Mouse (Mus musculus): Measurements from ENCODE around the gene Irgc1. TPM values are rescaled to one million over a fixed set of nuclear protein-coding genes. Genes with fewer than 3 reads are reported as not detected.

Gene Irgc1
- total RNA-seq (2021): not detected
- 0.67 and 0.88 TPM in 2 replicates for polyA plus RNA-seq (2012; rRNA removed)
- long read RNA-seq: 0 reads

- no peaks in the 10 kb centered on the region for H3K27me3 ChIP-seq (ENCODE audit: control insufficient read depth, insufficient read depth, low read length)
- no peaks in the 10 kb centered on the region for H3K79me2 ChIP-seq (replicated peaks; ENCODE audit: control insufficient read depth, insufficient read depth, low read length)
- 51% methylated on average over 9 of the region's 9 CpGs for WGBS
- intact Hi-C loops (cut with DNase I): no loop called here
- H3K4me3 ChIP-seq: no peak within 1 kb of the TSS
- no peak within 1 kb of the TSS for H3K9ac ChIP-seq (ENCODE audit: low read depth, low read length)
- peaks cover 6% of the 10 kb centered on the region for H3K4me1 ChIP-seq (ENCODE audit: control insufficient read depth, insufficient read depth, low read length)
- H3K36me3 ChIP-seq (ENCODE audit: control insufficient read depth, insufficient read depth, low read length): no peaks in the 10 kb centered on the region
- TF ChIP-seq EP300 (IDR thresholded peaks at IDR 0.05; ENCODE audit: insufficient read depth, low read depth, low read length): no peak
- no peak for TF ChIP-seq CTCF (IDR thresholded peaks at IDR 0.05)
- TF ChIP-seq POLR2A (IDR thresholded peaks at IDR 0.05; ENCODE audit: insufficient read depth, low read depth, low read length): no peak
- no peak within 1 kb of the TSS for H3K27ac ChIP-seq
- no peak for DNase-seq
These were observed at the start of gene Irgc1 for GRCm38 (mm10) chr7:24451855-24452311. TSS of gene Irgc1 (minus strand) at chr7:24452297.

GRCm38 (mm10) chr7:24501492-24501891 lies 49.4 kb upstream of the Irgc1 start:
- Histone ChIP-seq H3K9ac (ENCODE audit: low read depth, low read length) (no peak overlapping the region), H3K27me3 (ENCODE audit: control insufficient read depth, insufficient read depth, low read length) (peaks cover 8% of the 10 kb centered on the region), H3K27ac (no peak overlapping the region), H3K36me3 (ENCODE audit: control insufficient read depth, insufficient read depth, low read length) (no peaks in the 10 kb centered on the region), H3K4me1 (ENCODE audit: control insufficient read depth, insufficient read depth, low read length) (no peaks in the 10 kb centered on the region), H3K79me2 (replicated peaks; ENCODE audit: control insufficient read depth, insufficient read depth, low read length) (no peaks in the 10 kb centered on the region), H3K4me3 (no peak overlapping the region)
- WGBS: 40% methylated on average over 21 of the region's 21 CpGs
- DNase-seq: no peak
- intact Hi-C loops (cut with DNase I): no loop called here
- TF ChIP-seq POLR2A (IDR thresholded peaks at IDR 0.05; ENCODE audit: insufficient read depth, low read depth, low read length) (no peak), EP300 (IDR thresholded peaks at IDR 0.05; ENCODE audit: insufficient read depth, low read depth, low read length) (no peak), CTCF (IDR thresholded peaks at IDR 0.05) (peak; percentile 53)

GRCm38 (mm10) chr7:24500929-24501328 lies 48.8 kb upstream of the Irgc1 start:
- Histone ChIP-seq H3K4me3 (no peak overlapping the region), H3K27ac (no peak overlapping the region), H3K27me3 (ENCODE audit: control insufficient read depth, insufficient read depth, low read length) (peaks cover 8% of the 10 kb centered on the region), H3K36me3 (ENCODE audit: control insufficient read depth, insufficient read depth, low read length) (no peaks in the 10 kb centered on the region), H3K9ac (ENCODE audit: low read depth, low read length) (no peak overlapping the region), H3K79me2 (replicated peaks; ENCODE audit: control insufficient read depth, insufficient read depth, low read length) (no peaks in the 10 kb centered on the region), H3K4me1 (ENCODE audit: control insufficient read depth, insufficient read depth, low read length) (no peaks in the 10 kb centered on the region)
- DNase-seq: no peak
- WGBS: 26% methylated on average over 7 of the region's 7 CpGs
- intact Hi-C loops (cut with DNase I): no loop called here
- TF ChIP-seq EP300 (IDR thresholded peaks at IDR 0.05; ENCODE audit: insufficient read depth, low read depth, low read length) (no peak), POLR2A (IDR thresholded peaks at IDR 0.05; ENCODE audit: insufficient read depth, low read depth, low read length) (no peak), CTCF (IDR thresholded peaks at IDR 0.05) (peak; percentile 59)

DNA sequence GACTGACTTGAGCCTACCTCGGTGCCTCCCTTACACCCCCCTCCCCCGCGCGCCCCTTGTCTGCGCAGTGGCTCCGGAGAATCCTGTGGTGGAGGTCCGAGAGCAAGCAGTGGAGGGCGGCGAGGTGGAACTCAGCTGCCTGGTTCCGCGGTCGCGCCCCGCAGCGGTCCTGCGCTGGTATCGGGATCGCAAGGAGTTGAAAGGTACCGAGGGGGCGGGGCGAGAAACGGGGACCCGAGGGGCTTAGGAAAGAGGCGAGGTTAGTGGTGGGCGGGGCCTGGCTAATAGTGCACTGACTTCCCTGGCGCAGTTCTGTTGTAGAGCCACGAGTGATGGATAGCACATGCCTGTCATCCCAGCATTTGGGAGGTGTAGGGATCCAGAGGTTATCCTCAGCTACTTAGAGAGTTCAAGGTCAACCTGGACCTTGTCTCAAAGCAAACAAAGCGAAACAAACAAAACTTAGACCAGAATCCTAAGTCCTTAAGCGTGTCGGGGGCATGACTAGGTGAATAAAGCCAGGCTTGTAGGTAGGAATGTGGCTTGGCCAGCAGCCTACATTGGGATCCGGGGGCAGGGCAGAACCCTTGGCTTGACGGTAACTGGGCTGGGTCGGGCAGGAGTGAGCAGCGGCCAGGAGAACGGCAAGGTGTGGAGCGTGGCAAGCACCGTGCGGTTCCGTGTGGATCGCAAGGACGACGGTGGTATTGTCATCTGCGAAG lies 47.9 kb upstream of the Irgc1 start:
- 11% methylated on average over 43 of the region's 43 CpGs for WGBS
- TF ChIP-seq CTCF (IDR thresholded peaks at IDR 0.05) (no peak), EP300 (IDR thresholded peaks at IDR 0.05; ENCODE audit: insufficient read depth, low read depth, low read length) (no peak), POLR2A (IDR thresholded peaks at IDR 0.05; ENCODE audit: insufficient read depth, low read depth, low read length) (no peak)
- no peaks in the 10 kb centered on the region for H3K36me3 ChIP-seq (ENCODE audit: control insufficient read depth, insufficient read depth, low read length)
- H3K4me3 ChIP-seq: no peak overlapping the region
- H3K27me3 ChIP-seq (ENCODE audit: control insufficient read depth, insufficient read depth, low read length): peaks cover 8% of the 10 kb centered on the region
- no peaks in the 10 kb centered on the region for H3K4me1 ChIP-seq (ENCODE audit: control insufficient read depth, insufficient read depth, low read length)
- intact Hi-C loops (cut with DNase I): no loop called here
- H3K9ac ChIP-seq (ENCODE audit: low read depth, low read length): no peak overlapping the region
- H3K79me2 ChIP-seq (replicated peaks; ENCODE audit: control insufficient read depth, insufficient read depth, low read length): no peaks in the 10 kb centered on the region
- no peak overlapping the region for H3K27ac ChIP-seq
- DNase-seq: no peak

- Histone ChIP-seq H3K36me3 (ENCODE audit: control insufficient read depth, insufficient read depth, low read length) (no peaks in the 10 kb centered on the region), H3K27ac (no peak overlapping the region), H3K4me1 (ENCODE audit: control insufficient read depth, insufficient read depth, low read length) (no peaks in the 10 kb centered on the region), H3K4me3 (no peak overlapping the region), H3K79me2 (replicated peaks; ENCODE audit: control insufficient read depth, insufficient read depth, low read length) (peaks cover 2% of the 10 kb centered on the region; the same call in 1 of the 2 replicates), H3K27me3 (ENCODE audit: control insufficient read depth, insufficient read depth, low read length) (no peaks in the 10 kb centered on the region), H3K9ac (ENCODE audit: low read depth, low read length) (no peak overlapping the region)
- 81% methylated on average over 8 of the region's 8 CpGs for WGBS
- intact Hi-C loops (cut with DNase I): no loop called here
- no peak for DNase-seq
- TF ChIP-seq EP300 (IDR thresholded peaks at IDR 0.05; ENCODE audit: insufficient read depth, low read depth, low read length) (no peak), POLR2A (IDR thresholded peaks at IDR 0.05; ENCODE audit: insufficient read depth, low read depth, low read length) (no peak), CTCF (IDR thresholded peaks at IDR 0.05) (no peak)
These were observed 36.2 kb upstream of the Irgc1 start for GRCm38 (mm10) chr7:24488303-24488702.

GRCm38 (mm10) chr7:24487403-24487802 lies 35.3 kb upstream of the Irgc1 start:
- DNase-seq: no peak
- Histone ChIP-seq H3K4me1 (ENCODE audit: control insufficient read depth, insufficient read depth, low read length) (no peaks in the 10 kb centered on the region), H3K79me2 (replicated peaks; ENCODE audit: control insufficient read depth, insufficient read depth, low read length) (peaks cover 2% of the 10 kb centered on the region; the same call in 1 of the 2 replicates), H3K4me3 (no peak overlapping the region), H3K27me3 (ENCODE audit: control insufficient read depth, insufficient read depth, low read length) (no peaks in the 10 kb centered on the region), H3K36me3 (ENCODE audit: control insufficient read depth, insufficient read depth, low read length) (no peaks in the 10 kb centered on the region), H3K27ac (no peak overlapping the region), H3K9ac (ENCODE audit: low read depth, low read length) (no peak overlapping the region)
- TF ChIP-seq POLR2A (IDR thresholded peaks at IDR 0.05; ENCODE audit: insufficient read depth, low read depth, low read length) (no peak), CTCF (IDR thresholded peaks at IDR 0.05) (no peak), EP300 (IDR thresholded peaks at IDR 0.05; ENCODE audit: insufficient read depth, low read depth, low read length) (no peak)
- intact Hi-C loops (cut with DNase I): no loop called here
- 43% methylated on average over 3 of the region's 3 CpGs for WGBS
